Mouse (Mus musculus) T-helper 1 cell (primary cell): ENCODE results near the gene Fndc10.
"Not testable (repeated sequence)": the region's sequence is repeated elsewhere in the genome, so short reads cannot be mapped to it uniquely, and the experiment has no call there.

Source experiments
- in situ Hi-C: fragments of 300-600 bp; cut with MboI, MseI; formaldehyde crosslinking; loops from one replicate; pipeline ENCODE4 v1.15.1; 2025; ENCODE audit warnings: high pct_unique_total_duplicates

The Fndc10 gene

DNA sequence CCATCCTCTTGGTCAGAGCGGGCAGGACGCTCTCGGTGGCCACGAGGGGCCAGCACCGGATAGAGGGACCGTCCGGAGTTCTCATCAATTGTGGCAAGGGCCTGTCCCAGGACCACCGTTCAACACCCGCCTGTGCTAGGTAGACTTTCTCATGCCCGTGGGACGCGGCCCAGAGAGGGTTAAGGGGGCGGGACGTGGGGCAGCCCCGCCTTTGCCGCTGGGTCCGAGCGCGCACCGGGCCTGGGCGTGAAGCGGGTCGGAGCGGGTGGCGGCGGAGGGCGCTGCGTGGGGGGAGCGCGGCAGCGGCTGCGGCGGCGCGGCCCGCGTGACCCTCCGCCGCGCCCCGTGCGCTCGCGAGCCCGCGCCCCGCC, at the start of gene Fndc10:
TSS of gene Fndc10 (plus strand) at position 232 of the 371 bp plus-strand sequence.
- in situ Hi-C loops = loop anchor here (10.0 kb wide), 1 partner anchor 49 kb away; the partner anchor contains the start of gene Gm10563

- in situ Hi-C loops = loop anchor here (10.0 kb wide), 1 partner anchor 49 kb away; the partner anchor contains the start of gene Fndc10
Measured at GRCm38 (mm10) chr4:155645308-155645707, 48.8 kb upstream of the Fndc10 start, which contains the start of gene Gm10563. TSS of gene Gm10563 (minus strand) at chr4:155645408.

- in situ Hi-C loops = loop anchor here (10.0 kb wide), 1 partner anchor 49 kb away; the partner anchor contains the start of gene Fndc10
Measured at GRCm38 (mm10) chr4:155645721-155646120, 48.4 kb upstream of the Fndc10 start.

DNA sequence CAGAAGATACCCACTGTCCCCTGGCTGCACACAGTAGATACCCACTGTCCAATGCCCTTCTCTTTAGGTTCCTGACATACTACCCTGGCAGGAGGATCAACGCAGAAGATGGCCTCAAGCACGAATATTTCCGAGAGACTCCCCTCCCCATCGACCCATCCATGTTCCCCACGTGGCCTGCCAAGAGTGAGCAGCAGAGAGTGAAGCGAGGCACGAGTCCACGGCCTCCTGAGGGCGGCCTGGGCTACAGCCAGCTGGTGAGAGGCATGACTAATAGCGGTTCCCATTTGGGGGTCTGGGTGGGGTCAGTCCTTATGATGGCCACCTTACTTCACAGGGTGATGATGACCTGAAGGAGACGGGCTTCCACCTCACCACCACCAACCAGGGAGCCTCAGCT, 44.8 kb upstream of the Fndc10 start:
- in situ Hi-C loops = loop anchor here (10.0 kb wide), 1 partner anchor 45 kb away; the partner anchor contains the start of gene Fndc10

GRCm38 (mm10) chr4:155651553-155652269, 42.4 kb upstream of the Fndc10 start:
- in situ Hi-C loops = no loop called here

GRCm38 (mm10) chr4:155652283-155653085, 41.7 kb upstream of the Fndc10 start:
- in situ Hi-C loops = no loop called here

DNA sequence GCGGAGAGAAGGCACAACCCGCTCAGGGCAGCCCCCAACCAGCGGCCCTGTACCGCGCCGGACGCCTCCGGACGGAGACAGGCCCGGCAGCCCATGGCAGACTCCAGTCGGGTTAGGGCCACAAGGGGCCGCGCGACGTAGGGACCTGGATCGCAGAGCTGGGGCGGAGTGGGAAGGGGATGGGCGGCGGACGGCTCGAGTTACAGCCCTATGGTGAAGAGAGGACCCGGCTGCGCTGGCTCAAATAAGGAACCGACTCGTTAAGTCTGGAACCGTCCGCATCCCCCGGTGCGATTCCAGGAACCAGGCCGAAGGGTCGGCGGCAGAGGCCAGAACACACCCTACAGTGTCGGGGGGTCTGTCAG, 41.1 kb upstream of the Fndc10 start, which contains the start of gene Mmp23:
TSS of gene Mmp23 (minus strand) at position 299 of the 365 bp plus-strand sequence.
- in situ Hi-C loops = no loop called here

DNA sequence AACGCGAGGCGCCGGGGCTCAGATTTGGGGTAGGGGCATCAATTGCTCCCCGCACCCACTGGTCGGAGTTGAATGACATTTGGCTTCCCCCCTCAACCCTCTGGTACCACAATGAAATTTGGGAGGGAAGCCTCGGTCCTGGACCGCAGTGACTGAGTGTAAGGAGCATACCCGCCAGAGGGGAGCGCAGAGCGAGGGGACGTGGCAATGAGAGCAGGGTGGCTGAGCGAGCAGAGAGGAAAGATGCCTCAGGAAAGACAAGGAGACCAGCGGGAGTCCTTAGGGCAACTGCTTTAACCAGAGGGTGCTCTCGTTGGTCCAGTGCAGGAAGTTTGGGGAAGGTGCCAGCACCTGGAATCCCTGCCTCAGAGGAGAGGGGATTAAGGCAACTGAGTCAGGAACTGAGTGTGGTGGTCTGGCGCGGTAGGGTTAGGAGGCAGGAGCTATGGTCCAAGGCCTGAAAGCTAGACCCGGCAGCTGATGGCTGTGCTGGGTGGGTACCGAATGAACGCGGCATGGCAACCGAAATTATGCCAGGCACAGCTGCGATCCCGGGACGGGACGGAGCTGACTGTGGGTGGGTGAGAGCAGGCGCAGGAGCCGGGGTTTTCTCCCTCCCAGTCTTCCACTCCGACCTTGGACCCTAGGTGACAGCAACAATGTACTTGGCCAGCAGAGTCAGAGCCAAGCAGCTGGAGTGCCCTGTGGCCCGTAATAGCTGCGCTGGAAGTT, 40.5 kb upstream of the Fndc10 start:
- in situ Hi-C loops = no loop called here

- in situ Hi-C loops = no loop called here
Measured at GRCm38 (mm10) chr4:155654183-155654455, 40.0 kb upstream of the Fndc10 start.

DNA sequence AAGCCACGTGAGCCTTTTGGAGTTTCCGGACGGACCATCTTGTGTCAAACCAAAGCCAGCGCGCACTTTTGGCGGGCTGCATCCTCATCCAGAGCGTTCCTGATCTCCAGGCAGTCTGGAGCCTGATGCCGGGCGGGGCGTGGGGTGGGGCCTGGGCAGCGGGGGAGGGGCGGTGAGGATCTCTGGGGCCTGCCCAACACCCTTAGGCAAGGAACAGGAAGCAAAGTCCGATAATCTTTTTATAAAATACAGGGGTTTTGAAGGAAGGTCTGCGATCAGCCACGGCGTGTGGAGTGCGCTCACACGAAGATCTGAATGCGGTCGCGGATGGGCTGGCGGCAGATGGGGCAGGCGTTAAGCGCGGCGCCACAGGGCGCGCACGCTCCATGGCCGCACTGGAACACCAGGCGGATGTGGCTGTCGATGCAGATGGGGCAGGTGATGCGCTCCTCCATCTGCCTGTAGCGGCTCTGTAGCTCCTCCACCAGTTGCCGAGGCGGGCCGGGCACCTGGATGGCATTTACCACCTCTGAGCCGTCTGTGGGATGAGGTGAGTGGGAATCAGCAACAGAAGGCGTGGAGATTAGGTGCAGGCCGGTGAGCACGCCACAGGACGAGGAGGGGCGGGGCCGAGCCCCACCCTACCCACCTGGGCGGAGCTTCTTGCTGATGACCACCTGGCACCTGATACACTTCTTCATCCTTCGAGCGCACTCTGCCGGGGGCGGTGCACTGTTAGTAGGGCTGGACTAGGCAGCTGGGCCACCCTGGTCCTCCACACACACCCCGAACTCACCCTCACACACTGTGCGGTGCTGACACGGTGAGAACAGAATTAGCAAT, 39.5 kb upstream of the Fndc10 start:
- in situ Hi-C loops = no loop called here

GRCm38 (mm10) chr4:155656214-155656751, 37.9 kb upstream of the Fndc10 start:
- in situ Hi-C loops = no loop called here

DNA sequence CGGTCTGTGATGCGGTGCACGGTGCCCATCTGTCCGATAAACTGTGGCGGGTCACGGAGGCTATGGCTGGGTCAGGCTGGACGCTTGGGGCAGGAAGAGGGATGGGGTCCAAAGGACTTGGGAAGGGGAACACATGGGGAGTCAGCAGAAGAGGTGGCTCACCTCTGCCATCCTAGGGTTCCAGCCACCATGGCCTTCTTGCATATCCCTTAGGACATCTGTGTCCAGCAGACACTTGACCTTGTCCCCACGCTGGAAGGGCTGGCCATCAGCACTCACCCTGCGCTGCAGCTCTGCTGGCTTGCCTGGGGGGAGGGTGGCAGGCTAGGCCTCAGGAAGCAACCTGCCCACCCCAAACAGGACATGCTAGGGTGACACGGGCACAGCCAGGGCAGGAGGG, 35.2 kb upstream of the Fndc10 start:
- in situ Hi-C loops = no loop called here

DNA sequence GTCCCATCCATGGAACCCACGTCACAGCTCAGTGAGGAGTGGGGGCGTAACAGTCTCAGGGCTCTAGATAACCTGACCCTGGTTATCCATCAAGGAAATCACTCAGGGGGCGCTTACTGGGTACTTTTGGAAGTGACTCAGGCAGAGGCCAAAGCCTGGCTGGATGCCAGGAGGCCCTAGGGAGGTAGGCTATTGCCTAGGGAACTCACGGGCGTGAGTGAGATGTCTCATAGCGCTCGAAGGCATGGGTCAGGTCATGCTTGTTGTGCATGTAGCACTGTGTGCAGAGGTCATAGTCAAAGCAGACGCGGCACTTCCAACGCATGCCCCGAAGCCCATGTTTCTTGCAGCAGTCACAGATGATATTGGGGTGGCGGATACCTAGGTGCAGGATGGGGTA, 33.5 kb upstream of the Fndc10 start:
- in situ Hi-C loops = no loop called here

- in situ Hi-C loops = no loop called here
Measured at GRCm38 (mm10) chr4:155666903-155667302, 27.2 kb upstream of the Fndc10 start.

DNA sequence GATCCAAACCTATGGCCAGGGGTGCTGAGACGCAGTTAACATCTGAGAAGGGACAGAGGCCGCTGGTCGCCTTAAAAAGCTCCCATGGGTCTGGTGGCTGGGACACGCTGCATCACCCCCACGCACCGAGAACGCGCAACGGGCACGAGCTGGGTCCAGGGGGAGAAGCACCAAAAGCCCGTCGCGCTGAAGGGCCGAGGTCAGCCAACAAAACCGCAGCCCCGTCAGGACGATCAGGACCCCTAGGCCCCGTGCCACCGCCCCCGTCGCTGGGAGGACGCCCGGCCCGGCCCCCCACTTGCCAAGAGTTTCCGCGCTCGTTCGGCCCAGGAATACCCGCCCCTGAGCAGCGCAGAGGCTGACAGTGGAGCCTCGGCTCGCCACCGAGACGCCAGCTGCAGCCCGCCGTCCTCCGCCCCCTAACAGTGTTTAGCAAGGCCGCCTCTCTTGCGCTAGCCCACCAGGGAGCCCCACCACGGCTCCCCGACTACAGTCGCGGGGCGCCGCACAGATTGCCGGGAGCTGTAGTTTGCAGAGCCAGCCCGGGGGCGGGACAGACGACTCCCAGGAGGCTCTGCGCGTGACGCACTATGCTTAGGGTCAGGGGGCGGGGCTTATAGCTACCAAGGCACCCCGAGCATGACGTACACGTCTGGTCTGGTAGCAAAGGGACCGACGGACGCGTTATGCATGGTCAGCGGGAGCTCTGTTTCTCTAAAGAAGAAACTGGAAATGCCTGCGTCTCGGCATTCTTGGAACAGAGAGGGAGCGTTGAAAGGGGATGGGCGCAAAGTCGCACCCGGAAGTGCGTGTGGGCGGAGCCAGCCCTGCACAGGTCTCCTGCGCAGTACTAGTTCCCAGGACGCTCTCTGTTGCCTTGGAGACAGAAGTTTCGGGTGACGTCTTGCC, 25.2 kb upstream of the Fndc10 start, which contains the start of gene Mib2:
TSS of gene Mib2 (minus strand) at position 510 of the 909 bp plus-strand sequence.
- in situ Hi-C loops = no loop called here

GRCm38 (mm10) chr4:155669598-155670075, 24.5 kb upstream of the Fndc10 start:
- in situ Hi-C loops = no loop called here

DNA sequence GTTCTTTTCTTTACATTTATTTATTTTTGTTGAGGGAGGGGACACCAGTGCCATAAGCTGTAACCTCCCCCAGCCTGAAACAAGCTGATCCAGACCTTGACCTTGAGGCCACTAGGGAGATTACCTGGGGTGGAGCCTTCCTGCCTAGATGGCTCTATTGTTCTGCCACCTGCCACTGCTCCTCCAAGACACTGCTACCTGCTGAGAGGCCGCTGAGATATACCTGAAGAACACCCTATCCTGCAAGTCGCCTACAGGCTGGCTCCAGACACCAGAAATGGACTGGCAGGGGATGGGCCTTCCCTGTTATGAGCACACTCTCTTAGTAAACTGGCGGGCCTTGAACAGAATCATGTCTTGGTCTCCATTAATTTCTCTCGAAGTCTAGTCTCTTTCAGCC, 23.9 kb upstream of the Fndc10 start:
- in situ Hi-C loops = not testable (repeated sequence)

GRCm38 (mm10) chr4:155672082-155672481, 22.1 kb upstream of the Fndc10 start:
- in situ Hi-C loops = no loop called here

GRCm38 (mm10) chr4:155675991-155676390, 18.2 kb upstream of the Fndc10 start:
- in situ Hi-C loops = no loop called here
